Mouse (Mus musculus): ENCODE measurements around the gene Phtf2. TPM values are rescaled to one million over a fixed set of nuclear protein-coding genes. Genes with fewer than 3 reads are reported as not detected.

Gene Phtf2
- polyA plus RNA-seq, 1 experiment from 2014 or later: 46.0 TPM

DNA sequence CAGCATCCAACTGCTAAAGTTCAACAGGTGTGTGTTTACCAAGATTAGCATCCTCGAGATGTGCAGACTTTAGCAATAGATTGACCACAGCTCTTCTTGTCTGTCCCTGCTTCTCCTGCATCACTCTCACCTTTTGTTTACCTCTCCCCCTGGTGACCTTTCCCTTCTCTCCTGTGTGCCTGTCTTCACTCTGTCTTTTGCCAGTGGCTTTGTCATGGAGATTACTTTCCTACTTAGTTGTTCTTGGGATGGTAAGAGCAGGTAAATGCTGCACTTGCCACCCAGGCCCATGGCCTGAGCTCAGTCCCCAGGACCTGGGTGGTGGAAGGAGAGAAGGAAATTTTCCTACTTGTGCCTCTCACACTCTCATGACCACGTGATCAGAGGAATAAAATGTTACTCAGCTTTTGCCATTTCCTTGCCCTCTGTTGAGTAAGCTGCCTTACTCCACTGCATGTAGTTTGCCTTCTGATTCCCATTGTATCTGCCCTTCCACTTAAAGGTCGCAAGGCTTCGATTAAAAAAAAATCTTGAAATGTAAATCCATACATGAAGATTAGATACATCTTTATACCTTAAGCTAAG lies 2.2 kb upstream of the Phtf2 start:
- WGBS: 77% methylated on average over 4 of the region's 4 CpGs
- H3K4me2 ChIP-seq (ENCODE audit: low read length): peak overlapping the region; percentile 88
- H3K36me3 ChIP-seq (ENCODE audit: control insufficient read depth, insufficient read depth, low read length): peaks cover 30% of the 10 kb centered on the region
- H3K4me3 ChIP-seq (ENCODE audit: control insufficient read depth in 1 of 2, insufficient read depth in 1 of 2, low read depth in 1 of 2, low read length in 2 of 2): no peak overlapping the region
- no peak for ATAC-seq (ENCODE audit: insufficient number of reproducible peaks, insufficient read depth, low FRiP score, low read depth)
- H3K27ac ChIP-seq (replicated peaks in 1 of 2; ENCODE audit: control insufficient read depth in 1 of 2, insufficient read depth in 1 of 2, low read depth in 2 of 2, low read length in 2 of 2): no peak overlapping the region
- H3K27me3 ChIP-seq (ENCODE audit: control insufficient read depth, insufficient read depth, low read length): no peaks in the 10 kb centered on the region
- peaks cover 4 to 13% of the 10 kb centered on the region in 2 experiments for H3K4me1 ChIP-seq (ENCODE audit: control insufficient read depth in 2 of 2, insufficient read depth in 2 of 2, low read length in 2 of 2)
- no peaks in the 10 kb centered on the region for H3K9me3 ChIP-seq (ENCODE audit: control insufficient read depth, low read length)
- H3K9ac ChIP-seq (ENCODE audit: low read length): peak overlapping the region; percentile 31; the same call in 1 of the 2 replicates

DNA sequence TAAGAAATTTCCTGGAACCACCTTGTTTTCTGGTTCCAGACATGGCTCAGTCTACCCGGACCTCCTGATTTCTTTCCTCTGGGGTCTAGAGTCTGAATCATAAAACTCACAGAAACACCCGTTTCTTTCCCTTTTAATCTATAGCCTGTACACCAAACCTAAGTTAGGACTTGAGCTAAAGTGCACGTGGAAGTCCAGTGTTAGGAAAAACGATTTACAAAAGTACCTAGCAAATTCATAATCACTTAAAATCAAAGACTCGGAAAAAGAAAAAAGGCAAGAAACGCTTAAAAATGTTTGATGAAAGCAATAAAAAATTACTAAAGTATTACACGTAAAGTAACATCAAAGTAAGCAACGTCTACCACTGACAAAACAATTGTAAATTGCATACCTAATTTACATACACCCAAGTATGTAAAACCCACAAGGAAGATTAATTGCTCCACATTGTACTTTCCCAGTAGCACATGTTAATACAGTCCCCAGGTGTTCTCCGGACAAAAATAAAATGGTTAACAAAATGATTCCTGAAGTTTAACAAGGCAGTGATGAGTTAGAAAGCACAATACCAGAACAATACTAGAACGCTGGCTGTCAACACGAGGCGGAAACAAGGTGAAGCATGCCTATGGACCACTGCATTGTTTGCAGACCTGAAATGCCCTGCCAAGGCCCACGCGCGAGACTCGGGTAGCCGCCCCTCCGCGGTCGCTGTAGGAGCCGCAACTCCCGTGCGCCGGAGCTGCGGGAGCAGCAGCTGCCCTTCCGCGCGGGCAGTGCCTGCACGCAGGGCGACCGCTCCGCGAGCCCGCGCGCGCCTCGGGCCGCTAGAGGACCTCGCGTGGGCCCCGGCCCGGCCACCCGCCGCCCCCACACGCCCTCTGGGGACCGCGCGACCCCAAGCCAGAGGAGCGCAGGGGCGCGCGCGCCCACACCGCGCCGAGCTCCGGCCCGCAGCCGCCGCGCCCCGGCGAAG lies 838 bp downstream of the Phtf2 start:
- H3K36me3 ChIP-seq (ENCODE audit: control insufficient read depth, insufficient read depth, low read length): peaks cover 11% of the 10 kb centered on the region
- peak overlapping the region; percentile 76 to 79 for H3K4me3 ChIP-seq (ENCODE audit: control insufficient read depth in 1 of 2, insufficient read depth in 1 of 2, low read depth in 1 of 2, low read length in 2 of 2)
- peaks cover 4 to 28% of the 10 kb centered on the region in 2 experiments for H3K4me1 ChIP-seq (ENCODE audit: control insufficient read depth in 2 of 2, insufficient read depth in 2 of 2, low read length in 2 of 2)
- H3K9me3 ChIP-seq (ENCODE audit: control insufficient read depth, low read length): no peaks in the 10 kb centered on the region
- H3K4me2 ChIP-seq (ENCODE audit: low read length): peak overlapping the region; percentile 61
- peak; percentile 52 for ATAC-seq (ENCODE audit: insufficient number of reproducible peaks, insufficient read depth, low FRiP score, low read depth)
- H3K27ac ChIP-seq (replicated peaks in 1 of 2; ENCODE audit: control insufficient read depth in 1 of 2, insufficient read depth in 1 of 2, low read depth in 2 of 2, low read length in 2 of 2): peak overlapping the region; percentile 88 to 96
- no peaks in the 10 kb centered on the region for H3K27me3 ChIP-seq (ENCODE audit: control insufficient read depth, insufficient read depth, low read length)
- WGBS: 1% methylated on average over 51 of the region's 64 CpGs
- H3K9ac ChIP-seq (ENCODE audit: low read length): peak overlapping the region; percentile 90

- Histone ChIP-seq H3K9ac (ENCODE audit: low read length) (peak overlapping the region; percentile 90), H3K4me2 (ENCODE audit: low read length) (peak overlapping the region; percentile 61), H3K27ac (replicated peaks in 1 of 2; ENCODE audit: control insufficient read depth in 1 of 2, insufficient read depth in 1 of 2, low read depth in 2 of 2, low read length in 2 of 2) (peak overlapping the region; percentile 81 to 96), H3K4me1 (ENCODE audit: control insufficient read depth in 2 of 2, insufficient read depth in 2 of 2, low read length in 2 of 2) (peaks cover 4 to 28% of the 10 kb centered on the region in 2 experiments), H3K36me3 (ENCODE audit: control insufficient read depth, insufficient read depth, low read length) (peaks cover 4% of the 10 kb centered on the region; the same call in 1 of the 2 replicates), H3K27me3 (ENCODE audit: control insufficient read depth, insufficient read depth, low read length) (no peaks in the 10 kb centered on the region), H3K9me3 (ENCODE audit: control insufficient read depth, low read length) (no peaks in the 10 kb centered on the region), H3K4me3 (ENCODE audit: control insufficient read depth in 1 of 2, insufficient read depth in 1 of 2, low read depth in 1 of 2, low read length in 2 of 2) (peak overlapping the region; percentile 45 to 79; a peak in 3 of 4 replicates)
- 26% methylated on average over 2 of the region's 2 CpGs for WGBS
- ATAC-seq (ENCODE audit: insufficient number of reproducible peaks, insufficient read depth, low FRiP score, low read depth): no peak
These were observed 1.5 kb downstream of the Phtf2 start for GRCm38 (mm10) chr5:20880386-20880785.

DNA sequence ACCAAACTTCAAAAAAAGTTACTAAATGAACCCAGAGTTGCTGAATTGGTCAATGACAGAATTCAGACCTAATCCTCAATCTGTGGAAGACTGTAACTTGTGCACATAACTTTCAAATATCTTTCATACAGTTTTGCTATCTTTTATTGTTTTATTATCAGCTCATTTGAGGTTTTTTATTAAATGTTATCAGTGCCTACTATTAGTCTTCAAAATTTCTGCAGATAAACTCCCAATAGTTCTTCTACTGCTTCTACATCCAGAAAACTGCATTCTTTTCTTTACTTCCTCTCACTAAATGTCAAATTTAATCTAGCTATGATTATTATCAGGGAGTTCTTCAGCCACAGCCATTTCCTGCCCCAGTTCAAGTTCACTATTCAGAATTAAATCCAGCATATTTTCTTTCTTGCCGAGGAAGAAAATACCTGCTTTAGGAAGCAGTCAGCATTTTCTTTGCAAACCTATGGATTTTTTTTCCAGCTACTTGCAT lies 4.9 kb downstream of the Phtf2 start:
- ATAC-seq (ENCODE audit: insufficient number of reproducible peaks, insufficient read depth, low FRiP score, low read depth): no peak
- Histone ChIP-seq H3K27ac (replicated peaks in 1 of 2; ENCODE audit: control insufficient read depth in 1 of 2, insufficient read depth in 1 of 2, low read depth in 2 of 2, low read length in 2 of 2) (no peak overlapping the region), H3K36me3 (ENCODE audit: control insufficient read depth, insufficient read depth, low read length) (no peaks in the 10 kb centered on the region), H3K4me2 (ENCODE audit: low read length) (no peak overlapping the region), H3K9ac (ENCODE audit: low read length) (no peak overlapping the region), H3K4me1 (ENCODE audit: control insufficient read depth in 2 of 2, insufficient read depth in 2 of 2, low read length in 2 of 2) (peaks cover 2 to 15% of the 10 kb centered on the region in 2 experiments; a peak in 3 of 4 replicates), H3K27me3 (ENCODE audit: control insufficient read depth, insufficient read depth, low read length) (no peaks in the 10 kb centered on the region), H3K9me3 (ENCODE audit: control insufficient read depth, low read length) (no peaks in the 10 kb centered on the region), H3K4me3 (ENCODE audit: control insufficient read depth in 1 of 2, insufficient read depth in 1 of 2, low read depth in 1 of 2, low read length in 2 of 2) (no peak overlapping the region)
- WGBS: 79% methylated on average over 1 of the region's 1 CpGs

GRCm38 (mm10) chr5:20873146-20873545 lies 8.8 kb downstream of the Phtf2 start:
- Histone ChIP-seq H3K27ac (replicated peaks in 1 of 2; ENCODE audit: control insufficient read depth in 1 of 2, insufficient read depth in 1 of 2, low read depth in 2 of 2, low read length in 2 of 2) (no peak overlapping the region), H3K4me2 (ENCODE audit: low read length) (no peak overlapping the region), H3K4me3 (ENCODE audit: control insufficient read depth in 1 of 2, insufficient read depth in 1 of 2, low read depth in 1 of 2, low read length in 2 of 2) (no peak overlapping the region), H3K36me3 (ENCODE audit: control insufficient read depth, insufficient read depth, low read length) (no peaks in the 10 kb centered on the region), H3K9me3 (ENCODE audit: control insufficient read depth, low read length) (no peaks in the 10 kb centered on the region), H3K4me1 (ENCODE audit: control insufficient read depth in 2 of 2, insufficient read depth in 2 of 2, low read length in 2 of 2) (peaks cover 0 to 8% of the 10 kb centered on the region in 2 experiments; a peak in 1 of 4 replicates), H3K9ac (ENCODE audit: low read length) (no peak overlapping the region), H3K27me3 (ENCODE audit: control insufficient read depth, insufficient read depth, low read length) (no peaks in the 10 kb centered on the region)
- no peak for ATAC-seq (ENCODE audit: insufficient number of reproducible peaks, insufficient read depth, low FRiP score, low read depth)
- WGBS: 85% methylated on average over 1 of the region's 1 CpGs

DNA sequence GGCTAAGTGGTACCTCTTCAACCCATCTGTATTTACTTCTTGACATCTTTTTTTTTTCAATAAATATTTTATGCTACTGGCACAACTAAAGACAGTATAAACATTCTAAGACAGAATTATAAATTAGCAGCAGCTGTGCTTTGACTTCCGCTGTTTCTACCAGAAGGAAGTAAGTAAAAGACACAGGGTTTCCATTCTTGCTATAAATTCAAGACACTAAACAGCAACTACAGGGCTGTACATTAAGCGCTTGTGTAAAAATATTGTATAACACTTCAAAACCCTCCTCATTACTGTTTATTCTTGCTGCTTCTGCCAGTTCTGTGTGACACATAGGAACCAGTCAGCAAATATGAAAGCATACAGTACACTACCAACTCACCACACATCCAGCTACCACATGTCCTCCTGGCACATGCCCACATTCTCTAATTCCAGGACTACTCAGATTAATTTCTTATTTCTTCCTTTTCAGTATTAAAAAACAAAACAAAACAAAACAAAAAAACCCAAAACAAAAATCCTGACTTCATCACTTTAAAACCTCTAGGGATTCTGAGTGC lies 16.6 kb downstream of the Phtf2 start:
- no peak overlapping the region for H3K4me2 ChIP-seq (ENCODE audit: low read length)
- ATAC-seq (ENCODE audit: insufficient number of reproducible peaks, insufficient read depth, low FRiP score, low read depth): no peak
- H3K36me3 ChIP-seq (ENCODE audit: control insufficient read depth, insufficient read depth, low read length): no peaks in the 10 kb centered on the region
- no peak overlapping the region for H3K9ac ChIP-seq (ENCODE audit: low read length)
- H3K9me3 ChIP-seq (ENCODE audit: control insufficient read depth, low read length): no peaks in the 10 kb centered on the region
- no peaks in the 10 kb centered on the region for H3K27me3 ChIP-seq (ENCODE audit: control insufficient read depth, insufficient read depth, low read length)
- 95% methylated on average over 2 of the region's 2 CpGs for WGBS
- H3K27ac ChIP-seq (replicated peaks in 1 of 2; ENCODE audit: control insufficient read depth in 1 of 2, insufficient read depth in 1 of 2, low read depth in 2 of 2, low read length in 2 of 2): no peak overlapping the region
- H3K4me1 ChIP-seq (ENCODE audit: control insufficient read depth in 2 of 2, insufficient read depth in 2 of 2, low read length in 2 of 2): no peaks in the 10 kb centered on the region
- no peak overlapping the region for H3K4me3 ChIP-seq (ENCODE audit: control insufficient read depth in 1 of 2, insufficient read depth in 1 of 2, low read depth in 1 of 2, low read length in 2 of 2)

GRCm38 (mm10) chr5:20864216-20864969 lies 17.5 kb downstream of the Phtf2 start:
- Histone ChIP-seq H3K4me3 (ENCODE audit: control insufficient read depth in 1 of 2, insufficient read depth in 1 of 2, low read depth in 1 of 2, low read length in 2 of 2) (no peak overlapping the region), H3K4me2 (ENCODE audit: low read length) (no peak overlapping the region), H3K9ac (ENCODE audit: low read length) (no peak overlapping the region), H3K36me3 (ENCODE audit: control insufficient read depth, insufficient read depth, low read length) (no peaks in the 10 kb centered on the region), H3K9me3 (ENCODE audit: control insufficient read depth, low read length) (no peaks in the 10 kb centered on the region), H3K27ac (replicated peaks in 1 of 2; ENCODE audit: control insufficient read depth in 1 of 2, insufficient read depth in 1 of 2, low read depth in 2 of 2, low read length in 2 of 2) (no peak overlapping the region), H3K27me3 (ENCODE audit: control insufficient read depth, insufficient read depth, low read length) (no peaks in the 10 kb centered on the region), H3K4me1 (ENCODE audit: control insufficient read depth in 2 of 2, insufficient read depth in 2 of 2, low read length in 2 of 2) (no peaks in the 10 kb centered on the region)
- no peak for ATAC-seq (ENCODE audit: insufficient number of reproducible peaks, insufficient read depth, low FRiP score, low read depth)
- 82% methylated on average over 4 of the region's 4 CpGs for WGBS

All from heart, embryonic 14.5 days (tissue).